Comparison of ENCODE assay signal across 9 mouse cellular contexts in genomic region chr5:37717384-37717963, GRCm38 (mm10). TPM values are rescaled to one million over a fixed set of nuclear protein-coding genes. Genes with fewer than 3 reads are reported as not detected.
DNase-seq lines count a peak whose midpoint lies in the region; ATAC-seq lines count a peak whose summit lies in the region.
"Had no signal": no experiment of that assay in that cellular context is flagged by ENCODE, and none has a peak within 500 bp of the region (broad histone marks: within the 10 kb centered on the region; RNA-seq: fewer than 3 reads in every experiment).

No protein-coding gene starts in this region.

- WGBS in heart, embryonic 14.5 days: 1% methylated on average over 14 of the region's 14 CpGs
- 2% methylated on average over 14 of the region's 14 CpGs for WGBS in liver, embryonic 13.5 days (ENCODE audit: insufficient replicate concordance)
- WGBS in neural tube, embryonic 15.5 days: 0% methylated on average over 14 of the region's 14 CpGs

- peak; percentile 3 for DNase-seq in cerebellum, adult 9-10 months
- no peak for DNase-seq in cerebellum, adult 9-11 months
- peak; percentile 78 for DNase-seq in embryo, embryonic 11 days
- peak; percentile 73 for DNase-seq in kidney, postnatal 14 days
- no peak for DNase-seq in liver, embryonic 13.5 days
- DNase-seq in thymus, postnatal 10 days (ENCODE audit: low spot score in 2 of 2): no peak

- no peaks in the 10 kb centered on the region for H3K36me3 ChIP-seq in heart, embryonic 14.5 days (ENCODE audit: control insufficient read depth, insufficient read depth, low read length)
- H3K36me3 ChIP-seq in liver, embryonic 13.5 days: no peaks in the 10 kb centered on the region
- H3K36me3 ChIP-seq in neural tube, embryonic 15.5 days: no peaks in the 10 kb centered on the region

- H3K4me3 ChIP-seq in heart, embryonic 14.5 days (ENCODE audit: control insufficient read depth in 1 of 2, insufficient read depth in 1 of 2, low read depth in 1 of 2, low read length in 2 of 2): peak overlapping the region; percentile 43 to 44
- H3K4me3 ChIP-seq in liver, embryonic 13.5 days (replicated peaks): peak overlapping the region; percentile 21
- H3K4me3 ChIP-seq in neural tube, embryonic 15.5 days (replicated peaks): peak overlapping the region; percentile 58

- ATAC-seq in heart, embryonic 14.5 days (ENCODE audit: insufficient number of reproducible peaks, insufficient read depth, low FRiP score, low read depth): no peak
- no peak for ATAC-seq in liver, embryonic 13.5 days (ENCODE audit: low read depth)
- peak; percentile 77 for ATAC-seq in neural tube, embryonic 15.5 days (ENCODE audit: low FRiP score)

- H3K9me3 ChIP-seq in heart, embryonic 14.5 days (ENCODE audit: control insufficient read depth, low read length): peaks cover 4% of the 10 kb centered on the region; the same call in 1 of the 2 replicates
- no peaks in the 10 kb centered on the region for H3K9me3 ChIP-seq in liver, embryonic 13.5 days (replicated peaks)
- H3K9me3 ChIP-seq in neural tube, embryonic 15.5 days (replicated peaks): no peaks in the 10 kb centered on the region

- peak overlapping the region; percentile 61; the same call in 1 of the 2 replicates for H3K9ac ChIP-seq in heart, embryonic 14.5 days (ENCODE audit: low read length)
- no peak overlapping the region for H3K9ac ChIP-seq in liver, embryonic 13.5 days
- peak overlapping the region; percentile 76 for H3K9ac ChIP-seq in neural tube, embryonic 15.5 days (replicated peaks)

- peaks cover 2 to 11% of the 10 kb centered on the region in 2 experiments; a peak in 2 of 4 replicates for H3K4me1 ChIP-seq in heart, embryonic 14.5 days (ENCODE audit: control insufficient read depth in 2 of 2, insufficient read depth in 2 of 2, low read length in 2 of 2)
- no peaks in the 10 kb centered on the region for H3K4me1 ChIP-seq in liver, embryonic 13.5 days (replicated peaks)
- peaks cover 43% of the 10 kb centered on the region for H3K4me1 ChIP-seq in neural tube, embryonic 15.5 days

- no peak overlapping the region for H3K27ac ChIP-seq in heart, embryonic 14.5 days (replicated peaks in 1 of 2; ENCODE audit: control insufficient read depth in 1 of 2, insufficient read depth in 1 of 2, low read depth in 2 of 2, low read length in 2 of 2)
- no peak overlapping the region for H3K27ac ChIP-seq in liver, embryonic 13.5 days
- H3K27ac ChIP-seq in neural tube, embryonic 15.5 days (replicated peaks): peak overlapping the region; percentile 86

- peaks cover 40% of the 10 kb centered on the region for H3K27me3 ChIP-seq in heart, embryonic 14.5 days (ENCODE audit: control insufficient read depth, insufficient read depth, low read length)
- H3K27me3 ChIP-seq in liver, embryonic 13.5 days: peaks cover 34% of the 10 kb centered on the region
- peaks cover 13% of the 10 kb centered on the region for H3K27me3 ChIP-seq in neural tube, embryonic 15.5 days (replicated peaks)

- peak overlapping the region; percentile 82 for H3K4me2 ChIP-seq in heart, embryonic 14.5 days (ENCODE audit: low read length)
- H3K4me2 ChIP-seq in liver, embryonic 13.5 days: peak overlapping the region; percentile 50
- H3K4me2 ChIP-seq in neural tube, embryonic 15.5 days: peak overlapping the region; percentile 77

RNA-seq across cellular contexts. Expression of gene Stk32b, which starts 0.5 kb away (rescaled TPM):
- 0.93 and 1.3 TPM in 2 replicates for polyA plus RNA-seq in heart, embryonic 14.5 days (2014; fragmentation: Nextera tagmentation; extraction: Ambion mirVana)
- 0.38 and 0.50 TPM in 2 replicates for polyA plus RNA-seq in liver, embryonic 13.5 days (2015; fragmentation: Nextera tagmentation; extraction: Ambion mirVana)
- polyA plus RNA-seq in neural tube, embryonic 15.5 days (2015; fragmentation: Nextera tagmentation; extraction: Ambion mirVana): 32.7 and 36.5 TPM in 2 replicates
- polyA plus RNA-seq: large intestine, adult 2 months had no signal

RNA-seq across cellular contexts. Expression of gene Cytl1, which starts 17.8 kb away (rescaled TPM):
- 11.1 and 13.4 TPM in 2 replicates for polyA plus RNA-seq in heart, embryonic 14.5 days (2014; fragmentation: Nextera tagmentation; extraction: Ambion mirVana)
- 0.13 TPM in 1 of 2 replicates, not detected in the other for polyA plus RNA-seq in liver, embryonic 13.5 days (2015; fragmentation: Nextera tagmentation; extraction: Ambion mirVana)
- 2.4 and 4.9 TPM in 2 replicates for polyA plus RNA-seq in neural tube, embryonic 15.5 days (2015; fragmentation: Nextera tagmentation; extraction: Ambion mirVana)

Comparison
In these comparisons a context has a peak if more than half of its experiments do, and no peak if none do; other contexts are left out.
1. DNase-seq: peak in cerebellum, adult 9-10 months (single experiment), embryo, embryonic 11 days (single experiment) and kidney, postnatal 14 days (single experiment); none in cerebellum, adult 9-11 months (single experiment), liver, embryonic 13.5 days (single experiment) and thymus, postnatal 10 days (0 of 2).
2. RNA of gene Stk32b, which starts 0.5 kb away (polyA plus RNA-seq): 32.7 to 36.5 TPM in neural tube, embryonic 15.5 days; 0.93 to 1.3 TPM in heart, embryonic 14.5 days and 0.38 to 0.50 TPM in liver, embryonic 13.5 days; every median in the first group is over 10 times any median in the second.
3. Peak in every context shown above with its lines, with median percentiles within 50 percentile points of each other: H3K4me2 ChIP-seq and H3K4me3 ChIP-seq.